Mouse (Mus musculus) MEL (cell line): ENCODE data around the gene Slc10a4.

Experiments
- BHLHE40 ChIP-seq: IDR thresholded peaks from 2 replicates; pipeline ENCODE4 v1.6.1; 2012; ENCODE audit warnings: low read depth, mild to moderate bottlenecking, inconsistent platforms, low read length, improper control_type of control experiment, borderline replicate concordance
- CTCF ChIP-seq, 3 experiments: IDR thresholded peaks in 2 of 3; conservative IDR thresholded peaks in 1 of 3; 2 replicates each; pipeline ENCODE4 v1.5.1; 2011 to 2012; ENCODE audit warnings: low read length in 3 of 3, low read depth in 2 of 3, mild to moderate bottlenecking in 2 of 3, improper control_type of control experiment in 1 of 3, inconsistent platforms in 1 of 3, mixed read lengths in 1 of 3, moderate library complexity in 1 of 3; ENCODE audit not compliant: control insufficient read depth in 1 of 3, insufficient read depth in 1 of 3, poor library complexity in 1 of 3, severe bottlenecking in 1 of 3
- EP300 ChIP-seq, 2 experiments: IDR thresholded peaks; 2 replicates each; pipeline ENCODE4 v1.6.1; 2011; ENCODE audit warnings: improper control_type of control experiment in 2 of 2, low read length in 2 of 2, low read depth in 1 of 2, mild to moderate bottlenecking in 1 of 2
- JUND ChIP-seq: IDR thresholded peaks from 2 replicates; pipeline ENCODE4 v1.6.1; 2011; ENCODE audit warnings: low read depth, mild to moderate bottlenecking, improper control_type of control experiment, low read length
- MXI1 ChIP-seq: IDR thresholded peaks from 2 replicates; pipeline ENCODE4 v1.6.1; 2011; ENCODE audit warnings: mild to moderate bottlenecking, low read depth, low read length, improper control_type of control experiment
- POLR2A ChIP-seq, 2 experiments: IDR thresholded peaks; 2 replicates each; pipeline ENCODE4 v1.6.1; 2011 to 2012; ENCODE audit warnings: low read length in 2 of 2, mild to moderate bottlenecking in 2 of 2, control low read depth in 1 of 2, improper control_type of control experiment in 1 of 2, low read depth in 1 of 2, moderate library complexity in 1 of 2; ENCODE audit not compliant: control insufficient read depth in 1 of 2, insufficient read depth in 1 of 2, poor library complexity in 1 of 2
- SMC3 ChIP-seq: IDR thresholded peaks from 2 replicates; pipeline ENCODE4 v1.6.1; 2011; ENCODE audit warnings: low read depth, low read length, improper control_type of control experiment

DNA sequence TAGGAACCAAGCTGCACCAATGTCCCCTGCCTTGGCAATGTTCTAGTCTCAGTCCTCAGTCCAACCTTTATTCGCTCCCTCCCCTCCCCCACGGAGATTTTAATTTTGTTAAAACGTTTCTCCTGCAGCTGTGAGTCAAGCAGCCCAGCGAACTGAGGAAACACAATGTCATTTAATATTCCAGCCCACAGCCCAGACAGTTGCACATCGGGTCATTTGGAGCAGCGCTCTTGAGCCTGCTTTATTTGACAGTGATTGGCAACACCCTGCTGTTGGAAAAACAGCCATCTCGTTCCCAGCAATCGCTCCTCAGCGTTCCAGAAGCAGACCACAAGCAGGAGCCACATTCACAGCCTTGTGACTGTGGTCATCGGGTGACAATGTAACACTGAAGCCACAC lies 11.3 kb upstream of the Slc10a4 start:
- TF ChIP-seq POLR2A (IDR thresholded peaks at IDR 0.05; ENCODE audit: control insufficient read depth in 1 of 2, insufficient read depth in 1 of 2, low read depth in 1 of 2, low read length in 2 of 2, poor library complexity in 1 of 2), result no peak
- TF ChIP-seq SMC3, result no peak
- no peak for TF ChIP-seq MXI1
- no peak for TF ChIP-seq CTCF (IDR thresholded peaks at IDR 0.05 in 2 of 3, conservative IDR thresholded peaks at IDR 0.05 in 1 of 3; ENCODE audit: control insufficient read depth in 1 of 3, insufficient read depth in 1 of 3, low read depth in 2 of 3, low read length in 3 of 3, poor library complexity in 1 of 3, severe bottlenecking in 1 of 3)
- TF ChIP-seq BHLHE40, result no peak
- no peak for TF ChIP-seq EP300 (IDR thresholded peaks at IDR 0.05; ENCODE audit: low read depth in 1 of 2, low read length in 2 of 2)
- no peak for TF ChIP-seq JUND
